19 mouse cellular contexts compared by ENCODE assay signal in genomic region chr5:81583425-81583824, GRCm38 (mm10).
DNase-seq lines count a peak whose midpoint lies in the region; ATAC-seq and TF ChIP-seq lines count a peak whose summit lies in the region.
"Had no signal": no experiment of that assay in that cellular context is flagged by ENCODE, and none has a peak within 500 bp of the region (broad histone marks: within the 10 kb centered on the region; RNA-seq: fewer than 3 reads in every experiment).

No protein-coding gene starts in this region.

- no peaks in the 10 kb centered on the region for H3K79me2 ChIP-seq in liver, adult 2 months (ENCODE audit: control insufficient read depth, insufficient read depth, low read length)

- no peak for TF ChIP-seq CTCF in liver, adult 2 months (IDR thresholded peaks at IDR 0.05; ENCODE audit: low read depth, low read length)

- peaks cover 15% of the 10 kb centered on the region; the same call in 1 of the 2 replicates for H3K4me1 ChIP-seq in hindbrain, embryonic 13.5 days (replicated peaks)
- H3K4me1 ChIP-seq in hindbrain, embryonic 11.5 days (replicated peaks; ENCODE audit: control insufficient read depth, insufficient read depth, low read length) = no peaks in the 10 kb centered on the region
- H3K4me1 ChIP-seq in liver, adult 2 months (ENCODE audit: control insufficient read depth, insufficient read depth, low read length) = peaks cover 4% of the 10 kb centered on the region
- H3K4me1 ChIP-seq: embryonic facial prominence, embryonic 12.5 days; forebrain, embryonic 12.5 days; heart, embryonic 12.5 days had no signal

- no peak overlapping the region for H3K9ac ChIP-seq in hindbrain, embryonic 13.5 days
- H3K9ac ChIP-seq in hindbrain, embryonic 11.5 days (ENCODE audit: low read depth, low read length) = no peak overlapping the region
- H3K9ac ChIP-seq in liver, adult 2 months (ENCODE audit: low read depth, low read length) = no peak overlapping the region
- H3K9ac ChIP-seq: embryonic facial prominence, embryonic 12.5 days; forebrain, embryonic 12.5 days; heart, embryonic 12.5 days; hindbrain, embryonic 14.5 days had no signal

- H3K9me3 ChIP-seq in hindbrain, embryonic 13.5 days = no peaks in the 10 kb centered on the region
- no peaks in the 10 kb centered on the region for H3K9me3 ChIP-seq in hindbrain, embryonic 11.5 days (ENCODE audit: control insufficient read depth, low read length)
- H3K9me3 ChIP-seq: embryonic facial prominence, embryonic 12.5 days; forebrain, embryonic 12.5 days; heart, embryonic 12.5 days had no signal

- ATAC-seq in hindbrain, embryonic 13.5 days (ENCODE audit: low FRiP score) = no peak
- no peak for ATAC-seq in hindbrain, embryonic 11.5 days (ENCODE audit: low FRiP score)
- ATAC-seq: forebrain, embryonic 16.5 days; inflammation-experienced regulatory T-cells, adult 6 months; intestine, postnatal 0 days had no signal

- H3K4me2 ChIP-seq in hindbrain, embryonic 13.5 days = no peak overlapping the region
- H3K4me2 ChIP-seq in hindbrain, embryonic 11.5 days (replicated peaks; ENCODE audit: low read depth, low read length) = no peak overlapping the region
- H3K4me2 ChIP-seq: embryonic facial prominence, embryonic 12.5 days; forebrain, embryonic 12.5 days; heart, embryonic 12.5 days; hindbrain, embryonic 14.5 days had no signal

- no peaks in the 10 kb centered on the region for H3K27me3 ChIP-seq in hindbrain, embryonic 13.5 days
- H3K27me3 ChIP-seq in hindbrain, embryonic 11.5 days (ENCODE audit: control insufficient read depth, insufficient read depth, low read length) = no peaks in the 10 kb centered on the region
- no peaks in the 10 kb centered on the region for H3K27me3 ChIP-seq in liver, adult 2 months (ENCODE audit: control insufficient read depth, insufficient read depth, low read length)
- H3K27me3 ChIP-seq: embryonic facial prominence, embryonic 12.5 days; forebrain, embryonic 12.5 days; heart, embryonic 12.5 days had no signal

- H3K27ac ChIP-seq in hindbrain, embryonic 13.5 days = 0 out of 2 replicates have a peak overlapping the region, but pooled peaks have one; percentile 12
- H3K27ac ChIP-seq in hindbrain, embryonic 11.5 days (ENCODE audit: low read depth, low read length) = no peak overlapping the region
- H3K27ac ChIP-seq in liver, adult 2 months (replicated peaks; ENCODE audit: insufficient read depth, low read depth, low read length) = peak overlapping the region; percentile 51
- H3K27ac ChIP-seq: embryonic facial prominence, embryonic 12.5 days; forebrain, embryonic 12.5 days; hindbrain, embryonic 14.5 days had no signal

- DNase-seq in adrenal gland, postnatal 10 days = peak; percentile 34
- DNase-seq in adrenal gland, adult 18-20 months (ENCODE audit: low spot score in 2 of 2) = no peak
- DNase-seq in hindbrain, embryonic 11.5 days (ENCODE audit: low spot score) = no peak
- peak; percentile 78 for DNase-seq in liver, adult 2 months (ENCODE audit: extremely low read depth, low read depth, low spot score)
- no peak for DNase-seq in liver
- no peak for DNase-seq in testis, postnatal 10 days (ENCODE audit: low spot score)
- DNase-seq: cerebellum, adult 11 months; cerebellum, adult 8-10 months; cerebellum, postnatal 14 days; embryo, embryonic 11 days; gastrocnemius, postnatal 10 days had no signal

- no peaks in the 10 kb centered on the region for H3K36me3 ChIP-seq in hindbrain, embryonic 13.5 days
- no peaks in the 10 kb centered on the region for H3K36me3 ChIP-seq in hindbrain, embryonic 11.5 days (ENCODE audit: control insufficient read depth, insufficient read depth, low read length)
- no peaks in the 10 kb centered on the region for H3K36me3 ChIP-seq in liver, adult 2 months (ENCODE audit: control insufficient read depth, insufficient read depth, low read length)
- H3K36me3 ChIP-seq: embryonic facial prominence, embryonic 12.5 days; forebrain, embryonic 12.5 days; heart, embryonic 12.5 days had no signal

- H3K4me3 ChIP-seq in hindbrain, embryonic 13.5 days = no peak overlapping the region
- no peak overlapping the region for H3K4me3 ChIP-seq in hindbrain, embryonic 11.5 days (ENCODE audit: low read depth, low read length)
- H3K4me3 ChIP-seq in liver, adult 2 months (ENCODE audit: insufficient read depth, low read depth, low read length) = no peak overlapping the region
- H3K4me3 ChIP-seq: embryonic facial prominence, embryonic 12.5 days; forebrain, embryonic 12.5 days; heart, embryonic 12.5 days had no signal

- WGBS in hindbrain, embryonic 13.5 days = 28% methylated on average over 3 of the region's 3 CpGs
- 40% methylated on average over 3 of the region's 3 CpGs for WGBS in hindbrain, embryonic 11.5 days
- WGBS in liver, adult 2 months = 33% methylated on average over 3 of the region's 3 CpGs

- TF ChIP-seq POLR2A in liver, adult 2 months (IDR thresholded peaks at IDR 0.05; ENCODE audit: extremely low read depth, insufficient read depth, low read length) = no peak

Comparison
In these comparisons a context has a peak if more than half of its experiments do, and no peak if none do; other contexts are left out.
1. DNase-seq: peak in adrenal gland, postnatal 10 days (single experiment) and liver, adult 2 months (single experiment); none in adrenal gland, adult 18-20 months (0 of 2), hindbrain, embryonic 11.5 days (single experiment), liver (single experiment) and testis, postnatal 10 days (single experiment).